Mouse (Mus musculus) heart, adult 2 months (tissue): ENCODE measurements at regions not wholly inside any gene's neighbourhood (a gene's known extent, or its start where the extent isn't known, plus 50 kb on each side); places are given as distances from the start of the nearest gene placed in this dataset.

Source experiments
- CTCF ChIP-seq: fragments of 200-600 bp; IDR thresholded peaks from 2 replicates; pipeline ENCODE4 v1.8.1; 2022; ENCODE audit warnings: antibody characterized with exemption, mild to moderate bottlenecking, moderate library complexity
- EP300 ChIP-seq: fragments of 200-500 bp; IDR thresholded peaks from 2 replicates; pipeline ENCODE4 v1.6.1; 2011; ENCODE audit warnings: low read depth, low read length, control low read depth; ENCODE audit not compliant: insufficient read depth
- POLR2A ChIP-seq: fragments of 200-500 bp; IDR thresholded peaks from 2 replicates; pipeline ENCODE4 v1.6.1; 2011; ENCODE audit warnings: mild to moderate bottlenecking, low read depth, low read length, control low read depth; ENCODE audit not compliant: insufficient read depth

GRCm38 (mm10) chr3:65457931-65458330, 65.5 kb upstream of the Ssr3 start:
- TF ChIP-seq CTCF (no peak), POLR2A (no peak), EP300 (no peak)
